Mouse (Mus musculus): ENCODE data around the gene Armh3. TPM values are rescaled to one million over a fixed set of nuclear protein-coding genes. Genes with fewer than 3 reads are reported as not detected.

Gene Armh3
- total and polyA plus RNA-seq, 3 experiments: 13.9 to 14.6 (median 14.2) TPM

GRCm38 (mm10) chr19:45873320-45873719 lies 125.0 kb downstream of the Armh3 start:
- intact Hi-C loops (cut with DNase I): no loop called here
- H3K4me1 ChIP-seq (ENCODE audit: control insufficient read depth, insufficient read depth, low read length): no peaks in the 10 kb centered on the region
- no peaks in the 10 kb centered on the region; the same call in 1 of the 2 replicates for H3K36me3 ChIP-seq (ENCODE audit: control insufficient read depth, insufficient read depth, low read length)
- no peak overlapping the region for H3K4me3 ChIP-seq
- TF ChIP-seq EP300 (IDR thresholded peaks at IDR 0.05; ENCODE audit: insufficient read depth, low read depth, low read length) (no peak), CTCF (IDR thresholded peaks at IDR 0.05) (no peak), POLR2A (IDR thresholded peaks at IDR 0.05; ENCODE audit: insufficient read depth, low read depth, low read length) (no peak)
- no peak for DNase-seq
- H3K9ac ChIP-seq (ENCODE audit: low read depth, low read length): no peak overlapping the region
- H3K79me2 ChIP-seq (replicated peaks; ENCODE audit: control insufficient read depth, insufficient read depth, low read length): no peaks in the 10 kb centered on the region
- no peak overlapping the region for H3K27ac ChIP-seq
- H3K27me3 ChIP-seq (ENCODE audit: control insufficient read depth, insufficient read depth, low read length): no peaks in the 10 kb centered on the region
- 21% methylated on average over 1 of the region's 1 CpGs for WGBS

GRCm38 (mm10) chr19:45855284-45855920 lies 142.9 kb downstream of the Armh3 start:
- WGBS: 45% methylated on average over 8 of the region's 8 CpGs
- H3K36me3 ChIP-seq (ENCODE audit: control insufficient read depth, insufficient read depth, low read length): no peaks in the 10 kb centered on the region
- H3K4me3 ChIP-seq: peak overlapping the region; percentile 19; the same call in 1 of the 2 replicates
- no peaks in the 10 kb centered on the region for H3K27me3 ChIP-seq (ENCODE audit: control insufficient read depth, insufficient read depth, low read length)
- no peak for TF ChIP-seq CTCF (IDR thresholded peaks at IDR 0.05)
- 0 out of 2 replicates have a peak, but pooled peaks have one; percentile 16 for TF ChIP-seq EP300 (IDR thresholded peaks at IDR 0.05; ENCODE audit: insufficient read depth, low read depth, low read length)
- peak; percentile 53 for TF ChIP-seq POLR2A (IDR thresholded peaks at IDR 0.05; ENCODE audit: insufficient read depth, low read depth, low read length)
- peak overlapping the region; percentile 34 for H3K9ac ChIP-seq (ENCODE audit: low read depth, low read length)
- DNase-seq: peak; percentile 24 to 31
- peak overlapping the region; percentile 73 for H3K27ac ChIP-seq
- H3K4me1 ChIP-seq (ENCODE audit: control insufficient read depth, insufficient read depth, low read length): no peaks in the 10 kb centered on the region
- no peaks in the 10 kb centered on the region for H3K79me2 ChIP-seq (replicated peaks; ENCODE audit: control insufficient read depth, insufficient read depth, low read length)
- intact Hi-C loops (cut with DNase I): loop anchor here (2.0 kb wide), 1 partner anchor 47 kb away; no protein-coding TSS in a partner anchor

- Histone ChIP-seq H3K4me3 (no peak overlapping the region; the same call in 1 of the 2 replicates), H3K79me2 (replicated peaks; ENCODE audit: control insufficient read depth, insufficient read depth, low read length) (no peaks in the 10 kb centered on the region), H3K4me1 (ENCODE audit: control insufficient read depth, insufficient read depth, low read length) (no peaks in the 10 kb centered on the region), H3K9ac (ENCODE audit: low read depth, low read length) (peak overlapping the region; percentile 82), H3K36me3 (ENCODE audit: control insufficient read depth, insufficient read depth, low read length) (no peaks in the 10 kb centered on the region), H3K27ac (peak overlapping the region; percentile 73), H3K27me3 (ENCODE audit: control insufficient read depth, insufficient read depth, low read length) (no peaks in the 10 kb centered on the region)
- DNase-seq: peak; percentile 63 to 75
- WGBS: 60% methylated on average over 7 of the region's 7 CpGs
- peak; percentile 59 for TF ChIP-seq CTCF (IDR thresholded peaks at IDR 0.05)
- TF ChIP-seq POLR2A (IDR thresholded peaks at IDR 0.05; ENCODE audit: insufficient read depth, low read depth, low read length): peak; percentile 78
- peak; percentile 80; the same call in 1 of the 2 replicates for TF ChIP-seq EP300 (IDR thresholded peaks at IDR 0.05; ENCODE audit: insufficient read depth, low read depth, low read length)
- intact Hi-C loops (cut with DNase I): loop anchor here (2.0 kb wide), 1 partner anchor 48 kb away; no protein-coding TSS in a partner anchor
These were observed 143.8 kb downstream of the Armh3 start for GRCm38 (mm10) chr19:45854521-45854920.

- no peaks in the 10 kb centered on the region for H3K4me1 ChIP-seq (ENCODE audit: control insufficient read depth, insufficient read depth, low read length)
- DNase-seq: no peak
- H3K27me3 ChIP-seq (ENCODE audit: control insufficient read depth, insufficient read depth, low read length): no peaks in the 10 kb centered on the region
- H3K27ac ChIP-seq: no peak overlapping the region
- intact Hi-C loops (cut with DNase I): loop anchor here (2.0 to 5.0 kb wide), 2 partner anchors 65 to 105 kb away; no protein-coding TSS in a partner anchor
- TF ChIP-seq CTCF (IDR thresholded peaks at IDR 0.05) (no peak), POLR2A (IDR thresholded peaks at IDR 0.05; ENCODE audit: insufficient read depth, low read depth, low read length) (no peak), EP300 (IDR thresholded peaks at IDR 0.05; ENCODE audit: insufficient read depth, low read depth, low read length) (no peak)
- no peaks in the 10 kb centered on the region for H3K36me3 ChIP-seq (ENCODE audit: control insufficient read depth, insufficient read depth, low read length)
- no peak overlapping the region for H3K4me3 ChIP-seq
- H3K9ac ChIP-seq (ENCODE audit: low read depth, low read length): no peak overlapping the region
- H3K79me2 ChIP-seq (replicated peaks; ENCODE audit: control insufficient read depth, insufficient read depth, low read length): no peaks in the 10 kb centered on the region
- 84% methylated on average over 4 of the region's 4 CpGs for WGBS
These were observed 150.6 kb downstream of the Armh3 start for GRCm38 (mm10) chr19:45847733-45848093.

GRCm38 (mm10) chr19:45847016-45847732 lies 151.1 kb downstream of the Armh3 start:
- DNase-seq: no peak
- WGBS: 97% methylated on average over 3 of the region's 3 CpGs
- no peaks in the 10 kb centered on the region for H3K79me2 ChIP-seq (replicated peaks; ENCODE audit: control insufficient read depth, insufficient read depth, low read length)
- no peaks in the 10 kb centered on the region for H3K27me3 ChIP-seq (ENCODE audit: control insufficient read depth, insufficient read depth, low read length)
- no peak overlapping the region for H3K9ac ChIP-seq (ENCODE audit: low read depth, low read length)
- TF ChIP-seq CTCF (IDR thresholded peaks at IDR 0.05) (peak; percentile 77), EP300 (IDR thresholded peaks at IDR 0.05; ENCODE audit: insufficient read depth, low read depth, low read length) (no peak)
- no peaks in the 10 kb centered on the region for H3K4me1 ChIP-seq (ENCODE audit: control insufficient read depth, insufficient read depth, low read length)
- no peaks in the 10 kb centered on the region for H3K36me3 ChIP-seq (ENCODE audit: control insufficient read depth, insufficient read depth, low read length)
- H3K4me3 ChIP-seq: no peak overlapping the region
- intact Hi-C loops (cut with DNase I): loop anchor here (2.0 to 5.0 kb wide), 2 partner anchors 65 to 106 kb away; no protein-coding TSS in a partner anchor
- H3K27ac ChIP-seq: no peak overlapping the region

GRCm38 (mm10) chr19:45844209-45844608 lies 154.1 kb downstream of the Armh3 start:
- WGBS: 92% methylated on average over 3 of the region's 3 CpGs
- no peak for DNase-seq
- TF ChIP-seq CTCF (IDR thresholded peaks at IDR 0.05) (no peak), POLR2A (IDR thresholded peaks at IDR 0.05; ENCODE audit: insufficient read depth, low read depth, low read length) (no peak), EP300 (IDR thresholded peaks at IDR 0.05; ENCODE audit: insufficient read depth, low read depth, low read length) (no peak)
- H3K9ac ChIP-seq (ENCODE audit: low read depth, low read length): no peak overlapping the region
- no peak overlapping the region for H3K27ac ChIP-seq
- no peaks in the 10 kb centered on the region for H3K27me3 ChIP-seq (ENCODE audit: control insufficient read depth, insufficient read depth, low read length)
- no peaks in the 10 kb centered on the region for H3K36me3 ChIP-seq (ENCODE audit: control insufficient read depth, insufficient read depth, low read length)
- H3K79me2 ChIP-seq (replicated peaks; ENCODE audit: control insufficient read depth, insufficient read depth, low read length): no peaks in the 10 kb centered on the region
- no peak overlapping the region for H3K4me3 ChIP-seq
- intact Hi-C loops (cut with DNase I): no loop called here
- H3K4me1 ChIP-seq (ENCODE audit: control insufficient read depth, insufficient read depth, low read length): no peaks in the 10 kb centered on the region
